Mouse (Mus musculus) lung, postnatal 4 days (tissue): ENCODE measurements around the gene Gm4858.
"Not testable (repeated sequence)": the region's sequence is repeated elsewhere in the genome, so short reads cannot be mapped to it uniquely, and the experiment has no call there.

Experiments
- DNase-seq, 2 experiments: peaks; one replicate each; pipeline ENCODE4 v3.0.0; 2021

Gm4858 gene

GRCm38 (mm10) chr3:93068523-93068922 lies at the start of gene Gm4858:
Gene Gm4858, plus strand, starts transcription at chr3:93068823.
- not testable (repeated sequence) for DNase-seq

DNA sequence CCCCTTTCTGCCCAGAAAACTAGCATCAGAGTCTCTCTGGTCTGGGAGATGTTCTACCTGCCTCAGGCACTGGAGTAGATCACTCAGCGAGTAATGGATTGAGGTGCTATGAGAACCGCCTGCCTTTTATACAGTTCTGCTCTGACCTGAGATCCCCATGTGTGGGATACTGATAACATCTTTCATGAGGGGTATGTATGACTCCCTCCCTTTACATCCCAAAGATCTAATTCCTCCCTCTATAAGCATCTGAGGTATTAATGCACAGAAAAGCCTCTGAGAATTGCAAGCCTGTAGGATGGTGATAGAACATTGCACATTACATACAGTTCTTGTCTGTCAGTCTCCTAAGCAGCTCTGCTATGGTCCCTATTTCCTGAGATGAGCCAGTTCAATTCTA lies 49.7 kb upstream of the Gm4858 start, which contains the start of gene Lce1m:
Gene Lce1m (minus strand): TSS at position 101 of the 400 bp plus-strand sequence.
- no peak for DNase-seq

DNA sequence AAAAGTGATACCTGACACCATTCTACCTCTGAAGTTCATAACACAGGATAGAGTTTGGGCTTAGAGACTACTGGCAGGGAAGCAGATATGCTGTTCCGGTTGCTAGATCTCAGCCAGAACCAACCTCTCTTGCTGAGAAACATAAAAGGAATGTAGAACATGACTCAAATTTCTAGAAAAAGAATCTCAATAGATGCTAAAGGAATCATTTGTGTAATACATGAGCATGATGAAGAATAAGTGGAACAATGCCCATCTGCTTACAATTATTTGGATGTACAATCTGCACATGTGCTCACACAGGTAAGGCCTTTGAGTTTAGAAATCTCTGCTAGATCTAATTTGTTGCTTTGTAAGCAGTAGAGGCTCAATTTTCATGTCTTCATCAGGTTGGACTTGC lies 47.5 kb upstream of the Gm4858 start:
- DNase-seq, result no peak

GRCm38 (mm10) chr3:93023411-93024184 lies 45.0 kb upstream of the Gm4858 start:
- DNase-seq, result no peak

- no peak for DNase-seq
Measured at GRCm38 (mm10) chr3:93025486-93025885, 43.1 kb upstream of the Gm4858 start.

DNA sequence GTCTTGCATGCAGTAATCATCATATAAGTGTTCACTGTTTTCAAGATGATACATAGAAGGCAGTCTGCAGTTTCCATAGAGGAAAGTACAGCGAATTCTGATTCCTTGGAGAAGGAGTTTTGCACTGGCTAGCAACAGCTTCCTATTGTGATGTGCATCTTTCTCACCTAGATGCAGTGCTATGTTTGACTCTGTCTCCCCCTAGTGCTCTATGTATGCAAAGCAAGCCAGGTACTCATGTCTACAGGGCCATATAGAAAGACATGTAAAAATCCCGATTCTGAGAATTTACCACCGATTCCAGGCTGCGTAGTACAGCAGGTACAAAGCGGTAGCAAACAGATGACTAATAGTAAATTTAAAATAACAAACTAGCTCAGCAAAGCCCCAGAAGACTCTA lies 37.2 kb upstream of the Gm4858 start:
- DNase-seq, result no peak

GRCm38 (mm10) chr3:93050182-93050581 lies 18.4 kb upstream of the Gm4858 start:
- no peak for DNase-seq

GRCm38 (mm10) chr3:93052826-93053474 lies 15.7 kb upstream of the Gm4858 start:
- DNase-seq, result no peak

DNA sequence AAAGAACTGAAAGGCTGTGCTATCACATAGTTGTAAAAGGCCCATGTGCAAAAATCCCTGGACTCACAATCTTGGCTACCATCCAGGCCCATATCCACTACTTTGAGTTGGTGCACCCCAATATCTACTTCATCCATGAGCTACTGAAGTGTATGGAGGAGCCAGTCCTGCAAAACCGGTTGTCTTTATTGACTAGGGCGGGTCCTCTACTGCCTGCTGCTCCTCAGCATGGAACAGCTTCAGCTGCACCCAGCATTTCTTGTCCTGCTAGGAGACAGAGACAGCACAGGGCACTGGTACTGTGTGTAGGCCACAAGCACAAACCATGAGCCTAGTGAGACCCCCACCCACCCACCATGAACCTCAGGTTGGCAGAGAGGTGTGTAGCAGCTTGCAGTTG lies 18.0 kb downstream of the Gm4858 start:
- no peak for DNase-seq

GRCm38 (mm10) chr3:93093581-93093980 lies 25.0 kb downstream of the Gm4858 start:
- DNase-seq, result not testable (repeated sequence)

- no peak for DNase-seq
Measured at GRCm38 (mm10) chr3:93096447-93096846, 27.8 kb downstream of the Gm4858 start.

DNA sequence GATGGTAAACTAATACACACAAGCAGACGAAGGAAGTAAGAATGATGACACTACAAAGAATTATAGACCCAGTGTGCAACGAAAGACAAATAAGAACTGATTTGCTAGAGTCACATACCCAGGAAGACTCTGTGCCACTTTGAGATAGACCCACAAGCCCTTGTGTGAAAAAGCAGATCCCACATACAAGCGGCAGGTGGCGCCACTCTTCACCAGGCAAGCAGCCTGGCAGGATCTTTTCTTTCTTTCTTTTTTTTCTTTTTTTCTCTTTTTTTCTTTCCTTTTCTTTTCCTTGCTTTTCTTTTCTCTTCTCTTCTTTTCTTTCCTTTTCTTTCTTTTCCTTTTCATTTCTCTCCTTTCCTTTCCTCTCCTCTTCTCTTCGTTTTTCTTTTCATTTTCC lies 43.0 kb downstream of the Gm4858 start:
- no peak for DNase-seq

DNA sequence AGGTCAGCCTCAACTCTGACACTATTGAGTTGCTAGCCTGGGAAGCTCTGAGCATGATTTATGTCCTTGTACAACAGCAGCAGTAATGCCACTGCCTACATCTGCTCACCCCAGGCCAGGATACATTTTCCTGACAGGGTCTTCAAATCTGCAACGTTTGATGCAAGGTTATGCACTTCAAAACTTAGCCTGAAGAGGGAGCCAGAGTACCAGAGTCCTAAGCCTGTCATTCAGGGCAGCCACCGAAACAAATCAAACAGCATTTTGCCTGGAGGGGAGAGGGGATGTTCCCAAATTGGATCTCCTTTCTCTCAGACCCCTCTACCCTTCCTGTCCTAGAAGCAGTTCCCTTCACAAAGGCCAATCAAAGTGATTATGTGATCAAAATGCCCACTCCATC lies 45.9 kb downstream of the Gm4858 start:
- DNase-seq, result peak in 1 of 2 experiments; percentile 14

DNA sequence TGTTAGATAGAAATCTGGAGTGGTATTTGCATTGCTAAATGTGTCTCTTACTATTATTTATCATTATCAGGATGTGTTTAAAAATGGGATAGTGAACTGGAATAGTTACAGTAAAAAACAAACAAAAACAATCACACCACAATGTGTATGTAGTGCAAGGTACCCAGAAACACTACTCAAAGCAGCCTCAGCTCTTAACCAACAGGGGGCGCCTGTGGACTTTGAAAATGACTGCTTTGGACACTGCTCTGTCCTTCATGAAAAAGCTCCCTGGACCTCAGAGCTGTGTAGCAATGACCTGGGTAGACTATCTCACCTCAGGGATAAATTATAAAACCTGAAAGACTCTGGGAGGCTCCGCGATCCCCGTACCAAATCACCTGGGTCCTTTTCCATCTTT lies 50.5 kb downstream of the Gm4858 start:
- DNase-seq, result no peak
